Mouse (Mus musculus): ENCODE results near the gene Lamc1.

Gene Lamc1

DNA sequence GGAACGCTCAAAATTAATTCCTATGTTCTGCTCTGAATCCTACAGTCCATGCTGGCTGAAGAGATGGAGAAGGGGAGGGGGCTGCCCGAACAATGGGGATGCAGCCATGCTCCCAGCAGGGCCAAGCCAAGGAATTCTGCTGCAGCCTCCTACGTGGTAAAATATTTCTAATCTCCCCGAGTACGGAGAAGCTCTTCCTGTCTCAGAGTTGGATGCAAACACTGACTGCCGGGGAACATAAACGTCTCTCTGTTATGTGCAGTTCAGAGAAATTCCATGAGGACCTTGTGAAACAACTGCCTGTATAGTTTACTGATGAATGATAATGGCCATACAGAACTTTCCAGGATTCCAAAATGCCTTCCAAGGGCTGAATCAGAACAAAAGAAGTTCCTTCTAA, 67.5 kb downstream of the Lamc1 start:
- no peak for DNase-seq (ENCODE audit: low read depth)

DNA sequence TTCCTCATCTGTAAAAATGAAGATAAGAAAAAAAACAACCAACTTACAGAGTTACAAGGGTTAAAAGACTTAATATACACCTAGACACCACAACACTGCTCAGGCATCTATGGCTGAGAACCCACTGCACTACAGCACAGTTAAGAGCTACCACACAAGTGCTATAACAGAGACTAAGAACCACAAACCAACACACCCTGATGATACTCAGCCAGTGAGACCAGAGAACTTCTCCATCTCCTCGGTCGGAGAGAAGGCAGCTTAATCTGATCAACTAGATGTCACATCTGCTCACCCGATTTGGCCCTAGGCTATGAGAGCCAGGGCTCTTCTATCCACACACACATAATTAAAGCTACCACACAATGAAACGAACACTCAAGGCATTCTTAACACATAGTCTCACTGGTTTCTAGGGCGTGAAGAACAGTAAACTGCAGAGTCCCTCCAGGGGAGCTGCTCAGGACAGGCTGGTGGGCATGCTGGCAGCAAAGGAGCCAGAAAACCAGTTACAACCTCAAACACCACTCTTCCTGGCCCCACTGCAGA, 72.8 kb downstream of the Lamc1 start:
- DNase-seq (ENCODE audit: low read depth): no peak

GRCm38 (mm10) chr1:153252540-153253210, 79.9 kb downstream of the Lamc1 start:
- DNase-seq (ENCODE audit: low read depth): no peak

DNA sequence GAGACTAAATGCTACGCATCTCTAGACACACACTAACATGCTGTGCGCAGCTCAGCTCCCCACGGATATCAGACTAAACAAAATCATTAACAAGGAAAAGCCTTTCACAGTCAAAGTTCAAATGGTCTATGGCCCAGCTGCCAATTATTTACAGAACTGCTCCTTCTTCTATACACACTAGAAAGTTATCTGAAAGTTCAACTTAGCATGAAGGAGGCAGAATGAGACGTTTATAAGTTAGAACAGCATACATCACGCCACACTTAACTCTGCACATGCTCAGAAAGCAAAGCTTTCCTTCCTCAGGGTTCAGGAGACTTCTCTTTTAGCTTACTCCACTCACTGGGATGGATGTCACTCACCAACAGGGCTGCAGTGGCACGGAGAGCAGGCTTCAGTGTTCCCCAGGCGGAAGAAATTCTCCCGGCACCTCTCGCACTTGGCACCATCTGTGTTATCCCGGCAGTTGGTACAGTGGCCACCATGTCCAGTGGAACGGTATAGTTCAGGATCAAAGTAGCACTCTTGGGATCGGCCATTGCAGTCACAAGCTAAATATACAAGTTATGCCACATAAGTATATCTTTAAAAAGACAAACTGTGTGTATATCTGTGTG, 80.9 kb downstream of the Lamc1 start:
- DNase-seq (ENCODE audit: low read depth): no peak

GRCm38 (mm10) chr1:153241346-153241745, 91.2 kb downstream of the Lamc1 start:
- DNase-seq (ENCODE audit: low read depth): no peak

- DNase-seq (ENCODE audit: low read depth): no peak
Measured at GRCm38 (mm10) chr1:153235576-153235975, 97.0 kb downstream of the Lamc1 start.

- no peak for DNase-seq (ENCODE audit: low read depth)
Measured at GRCm38 (mm10) chr1:153231681-153232080, 100.9 kb downstream of the Lamc1 start.

- no peak for DNase-seq (ENCODE audit: low read depth)
Measured at GRCm38 (mm10) chr1:153227916-153228315, 104.7 kb downstream of the Lamc1 start.

DNA sequence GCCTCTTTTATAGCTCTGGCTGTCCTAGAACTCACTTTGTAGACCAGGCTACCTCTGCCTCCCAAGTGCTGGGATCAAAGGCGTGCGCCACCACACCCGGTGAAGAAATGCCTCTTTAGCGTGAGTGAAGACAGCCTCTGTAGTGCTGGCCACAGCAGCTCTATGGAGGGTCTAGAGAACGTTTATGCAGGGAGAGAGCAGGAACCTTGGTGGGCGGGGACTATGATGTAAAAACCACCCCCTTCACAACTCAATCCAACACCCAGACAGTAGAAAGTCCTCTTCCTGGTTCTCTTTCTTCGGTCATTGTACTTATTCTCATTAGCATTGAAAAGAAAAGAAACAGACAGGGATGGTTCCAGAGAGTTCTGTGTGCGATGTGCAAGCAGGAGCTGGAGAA, 105.5 kb downstream of the Lamc1 start:
- DNase-seq (ENCODE audit: low read depth): no peak

GRCm38 (mm10) chr1:153225786-153226725, 106.5 kb downstream of the Lamc1 start:
- DNase-seq (ENCODE audit: low read depth): no peak

- DNase-seq (ENCODE audit: low read depth): no peak
Measured at GRCm38 (mm10) chr1:153224331-153224730, 108.3 kb downstream of the Lamc1 start.

DNA sequence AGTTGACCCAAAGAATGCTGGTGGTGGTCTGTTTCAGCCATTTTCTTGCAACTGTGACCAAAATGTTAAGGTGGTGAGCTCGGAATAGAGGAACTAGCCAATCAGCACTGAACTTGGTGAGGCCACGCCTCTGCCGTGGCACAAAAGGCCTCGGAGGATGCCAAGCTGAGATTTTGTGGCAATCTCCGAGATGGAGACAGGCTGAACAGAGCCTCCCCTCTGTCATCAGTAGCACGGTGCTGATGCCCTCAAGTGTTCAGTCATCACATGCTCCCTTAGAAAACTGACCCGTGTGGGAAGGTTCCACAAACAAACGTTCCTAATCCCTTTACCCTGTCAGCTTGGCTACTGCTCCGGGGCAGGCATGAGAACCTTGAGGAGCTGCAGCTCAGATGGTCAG, 113.2 kb downstream of the Lamc1 start:
- no peak for DNase-seq (ENCODE audit: low read depth)

DNA sequence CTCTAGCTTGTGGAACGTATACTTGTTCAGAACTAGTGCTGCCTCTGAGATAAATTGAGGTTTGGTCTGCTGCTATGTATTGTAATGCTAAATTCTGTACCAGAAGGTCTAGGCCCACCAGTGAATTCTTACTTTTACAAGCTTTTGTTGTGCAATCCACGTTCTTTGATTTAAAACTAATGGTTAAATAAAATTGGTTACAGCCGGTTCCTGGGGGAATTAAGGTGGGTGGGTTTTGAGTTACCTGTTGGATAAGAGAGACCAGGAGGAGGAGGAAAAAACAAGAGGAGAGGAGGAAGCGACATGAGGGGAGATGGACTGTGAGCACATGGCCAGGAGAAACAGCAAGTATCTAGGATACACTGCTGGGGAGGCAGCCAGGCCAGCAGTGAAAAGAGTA, 116.1 kb downstream of the Lamc1 start:
- no peak for DNase-seq (ENCODE audit: low read depth)

GRCm38 (mm10) chr1:153215676-153216075, 116.9 kb downstream of the Lamc1 start:
- no peak for DNase-seq (ENCODE audit: low read depth)

- DNase-seq (ENCODE audit: low read depth): no peak
Measured at GRCm38 (mm10) chr1:153210992-153211391, 121.6 kb downstream of the Lamc1 start.

- no peak for DNase-seq (ENCODE audit: low read depth)
Measured at GRCm38 (mm10) chr1:153210198-153210597, 122.4 kb downstream of the Lamc1 start.

DNA sequence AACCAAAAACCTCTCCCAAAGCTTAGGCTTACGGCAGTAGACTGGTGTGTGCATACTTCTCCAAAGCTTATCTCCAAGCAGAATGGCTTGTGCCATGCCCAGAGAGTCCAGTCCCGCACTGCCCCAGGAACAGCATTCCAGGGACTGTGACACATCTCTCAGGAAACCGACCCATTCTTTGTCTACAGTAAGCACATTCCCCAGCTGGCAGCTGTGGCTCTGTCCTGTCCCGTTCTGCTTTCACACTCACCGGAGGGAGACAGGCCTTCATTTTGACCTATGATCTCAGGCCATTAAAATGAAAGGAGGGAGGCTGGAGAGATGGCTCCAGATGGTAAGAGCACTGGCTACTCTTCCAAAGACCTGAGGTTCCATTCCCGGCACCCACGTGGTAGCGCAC, 130.4 kb downstream of the Lamc1 start:
- DNase-seq (ENCODE audit: low read depth): no peak

DNA sequence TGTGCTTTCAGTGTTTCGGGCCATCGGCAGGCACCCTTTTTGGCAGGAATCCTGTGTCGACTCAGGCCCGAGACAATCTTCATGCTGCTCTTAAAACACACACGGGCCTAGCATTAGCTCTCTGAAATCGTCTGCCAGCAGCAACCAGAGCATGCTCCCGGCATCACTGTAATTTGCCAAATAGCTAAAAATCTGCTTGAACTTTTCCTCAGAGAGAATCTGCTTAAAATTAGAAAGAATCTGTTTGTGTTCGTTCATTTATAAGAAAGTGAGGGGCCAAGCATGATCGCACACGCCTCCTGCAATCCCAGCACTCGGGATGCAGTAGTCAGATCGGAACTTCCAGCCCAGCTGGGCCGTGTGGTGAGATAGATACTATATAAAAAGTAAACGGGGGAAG, 131.1 kb downstream of the Lamc1 start:
- no peak for DNase-seq (ENCODE audit: low read depth)

DNA sequence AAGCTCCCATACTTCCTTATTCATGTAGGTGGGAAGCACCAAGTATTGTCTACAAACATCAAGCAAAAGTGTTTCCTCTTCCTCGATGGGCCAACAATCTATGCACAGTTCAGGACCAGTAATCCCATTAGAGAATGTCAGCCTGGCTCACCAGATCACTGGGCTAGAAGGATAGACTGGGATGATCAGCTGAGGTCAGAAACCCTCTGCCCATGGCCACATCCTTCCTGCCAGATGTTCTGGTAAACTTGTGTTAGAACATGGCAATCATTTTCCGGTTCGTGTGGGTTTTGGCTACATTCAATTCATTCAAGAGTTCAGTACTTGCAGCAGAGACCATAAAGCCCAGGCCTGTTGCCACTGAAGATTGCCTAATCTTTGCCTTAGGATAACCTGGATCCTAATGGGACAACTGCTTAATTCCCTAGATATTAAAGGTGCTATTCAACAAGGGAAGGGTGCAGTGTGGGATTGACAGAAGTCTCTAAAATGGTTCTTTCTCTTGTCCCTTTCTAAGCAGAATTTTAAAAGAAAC, 135.2 kb downstream of the Lamc1 start:
- DNase-seq (ENCODE audit: low read depth): no peak

DNA sequence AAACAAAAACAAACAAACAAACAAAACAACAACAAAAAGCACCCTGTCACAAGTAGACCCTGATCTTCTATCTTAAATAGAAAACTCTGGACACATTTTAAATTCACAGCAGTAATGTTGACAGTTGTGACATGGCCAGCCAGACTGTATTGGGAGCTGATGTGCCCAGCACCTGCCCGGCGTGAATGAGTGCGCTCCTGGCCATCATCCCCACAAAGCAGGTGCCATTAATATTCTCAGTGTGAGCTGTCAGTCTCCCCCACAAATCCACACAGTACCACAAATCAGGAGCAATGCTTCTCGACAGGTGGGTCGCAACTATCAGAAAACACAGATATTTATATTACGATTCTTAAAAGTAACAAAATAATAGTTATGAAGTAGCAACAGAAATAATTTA, 139.6 kb downstream of the Lamc1 start:
- DNase-seq (ENCODE audit: low read depth): no peak

GRCm38 (mm10) chr1:153192379-153192778, 140.2 kb downstream of the Lamc1 start:
- DNase-seq (ENCODE audit: low read depth): no peak

DNA sequence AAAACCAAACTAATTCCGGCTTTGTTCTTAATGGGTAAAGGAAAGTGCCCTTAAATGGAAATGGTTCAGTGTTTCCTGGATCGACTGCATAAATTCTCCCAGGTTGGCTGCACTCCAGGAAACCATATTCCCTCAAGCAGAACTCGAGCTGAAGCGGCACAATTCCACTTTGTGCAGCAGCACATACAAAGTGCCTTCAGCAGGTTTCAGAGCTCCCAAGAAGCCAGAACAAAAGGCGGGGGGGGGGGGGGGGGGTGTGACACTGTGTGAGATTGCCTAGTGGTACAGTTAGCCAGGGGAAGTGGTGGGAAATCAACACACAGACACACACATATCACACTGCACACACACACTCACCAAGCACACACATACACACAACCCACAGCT, 140.7 kb downstream of the Lamc1 start:
- no peak for DNase-seq (ENCODE audit: low read depth)

Measured in naive thymus-derived CD4-positive, alpha-beta T cell, adult 2 months (primary cell).